Mouse (Mus musculus) heart, adult 11 months (tissue): ENCODE measurements around the gene Nasp.
"Not testable (repeated sequence)": the region's sequence is repeated elsewhere in the genome, so short reads cannot be mapped to it uniquely, and the experiment has no call there.

Source experiments
- DNase-seq: peaks from one replicate; pipeline ENCODE4 v3.0.0; 2022

Gene Nasp

DNA sequence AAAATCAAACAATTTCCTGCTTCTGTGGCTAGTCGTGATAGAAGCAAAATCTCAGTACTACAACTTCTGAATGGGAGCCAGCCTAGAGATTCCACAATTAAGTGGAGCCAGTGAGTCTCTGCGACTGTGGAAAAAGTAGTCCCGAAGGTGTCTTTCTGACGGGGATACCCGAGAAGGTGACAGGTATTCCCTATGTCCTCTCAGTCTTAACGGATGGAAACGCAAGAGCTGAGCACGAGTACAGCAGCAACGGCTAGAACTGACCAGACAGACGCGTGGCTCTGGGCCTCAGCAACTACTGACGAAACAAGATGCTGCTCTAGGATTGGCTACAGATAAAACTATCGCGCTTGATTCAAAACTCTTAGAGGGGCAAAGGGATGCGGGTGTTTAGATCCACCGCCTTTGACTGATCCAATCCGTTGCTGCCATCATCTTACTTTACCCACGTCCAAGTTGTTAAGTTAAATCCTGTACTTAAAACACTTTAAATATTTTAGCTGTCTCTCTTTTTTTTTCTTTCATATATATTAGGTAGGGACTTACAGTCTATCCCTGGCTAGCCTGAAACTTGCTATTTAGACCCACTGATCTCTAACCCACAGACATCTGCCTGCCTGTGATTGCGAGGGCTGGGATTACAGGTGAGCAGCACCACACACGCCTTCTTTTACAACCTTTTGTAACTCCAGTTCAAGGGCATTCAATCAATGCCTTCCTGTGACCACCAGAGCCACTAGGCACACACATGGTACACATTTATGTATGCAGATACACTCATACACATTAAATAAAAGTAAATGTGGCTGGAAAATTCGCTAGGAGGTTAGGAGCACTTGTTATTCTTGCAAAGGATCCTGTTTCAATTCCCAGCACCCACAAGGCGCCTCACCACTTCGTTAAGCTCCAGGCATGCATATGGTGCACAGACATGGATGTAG, at the start of gene Nasp:
Nasp (minus strand) TSS at position 220 of the 941 bp plus-strand sequence.
- peak; percentile 99 for DNase-seq

DNA sequence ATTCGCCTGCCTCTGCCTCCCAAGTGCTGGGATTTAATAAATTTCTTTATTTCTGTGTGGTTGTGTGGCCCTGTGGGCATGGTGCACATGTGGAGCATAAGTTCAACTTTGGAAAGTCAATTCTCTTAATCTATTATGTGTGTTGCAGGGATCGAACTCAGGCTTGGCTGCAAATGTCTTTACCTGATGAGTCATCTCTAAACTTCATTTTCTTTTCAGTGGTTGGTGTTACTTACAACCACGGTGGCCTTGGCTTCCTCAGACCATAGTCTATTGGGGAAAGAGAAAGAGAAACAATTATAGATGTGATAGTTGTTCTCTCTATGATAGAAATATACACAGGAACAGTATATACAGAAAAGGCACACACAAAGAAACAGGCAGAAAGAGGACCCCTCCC, 48.3 kb upstream of the Nasp start:
- DNase-seq: peak; percentile 37

DNA sequence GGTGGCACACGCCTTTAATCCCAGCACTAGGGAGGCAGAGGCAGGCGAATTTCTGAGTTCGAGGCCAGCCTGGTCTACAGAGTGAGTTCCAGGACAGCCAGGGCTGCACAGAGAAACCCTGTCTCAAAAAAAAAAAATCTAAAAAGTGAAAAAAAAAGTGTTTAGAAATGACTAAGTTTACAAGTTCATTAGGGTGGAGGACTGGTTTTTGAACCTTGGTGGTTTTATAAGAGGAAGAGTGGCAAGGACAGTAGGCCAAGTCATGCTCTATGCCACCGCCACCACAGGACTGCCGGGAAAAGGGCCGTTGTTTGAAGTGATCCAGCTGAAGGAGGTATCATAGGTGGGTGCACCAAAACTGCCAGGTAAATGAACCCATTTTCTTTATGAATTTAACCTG, 47.0 kb upstream of the Nasp start:
- peak; percentile 31 for DNase-seq

DNA sequence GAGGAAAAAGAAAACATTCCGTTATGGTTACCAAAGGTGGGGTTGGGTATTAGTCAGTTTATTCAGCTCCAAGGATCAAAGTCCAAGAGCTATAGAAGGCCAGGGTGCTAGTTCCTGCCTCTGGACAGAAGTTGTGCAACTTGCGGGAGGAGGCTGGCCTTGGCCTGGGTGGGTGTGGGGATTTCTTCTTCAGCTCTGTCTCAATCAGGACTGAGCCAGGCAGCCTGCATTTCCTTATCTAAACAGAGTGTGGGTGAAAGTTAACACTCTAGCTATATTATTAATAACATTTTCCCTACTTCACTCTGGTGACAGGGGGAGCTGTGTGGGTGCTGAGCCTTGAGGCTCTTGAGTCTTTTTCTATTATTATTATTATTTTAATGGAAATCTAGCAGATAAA, 45.0 kb upstream of the Nasp start:
- DNase-seq: peak; percentile 97

DNA sequence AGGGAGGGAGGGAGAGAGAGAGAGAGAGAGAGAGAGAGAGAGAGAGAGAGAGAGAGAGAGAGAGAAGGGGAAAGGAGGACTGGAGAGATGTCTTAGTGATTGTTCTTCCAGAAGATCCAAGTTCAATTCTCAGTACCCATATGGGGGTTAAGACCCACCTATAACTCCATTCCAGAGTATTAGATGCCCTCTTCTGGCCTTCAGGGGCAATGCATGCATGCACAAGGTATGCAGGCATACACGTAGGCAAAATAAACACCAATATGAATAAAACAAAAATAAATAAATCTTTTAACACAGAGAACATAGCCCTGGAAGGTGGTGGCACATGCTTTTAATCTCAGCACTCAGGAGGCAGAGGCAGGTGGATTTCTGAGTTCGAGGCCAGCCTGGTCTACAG, 41.5 kb upstream of the Nasp start:
- no peak for DNase-seq

DNA sequence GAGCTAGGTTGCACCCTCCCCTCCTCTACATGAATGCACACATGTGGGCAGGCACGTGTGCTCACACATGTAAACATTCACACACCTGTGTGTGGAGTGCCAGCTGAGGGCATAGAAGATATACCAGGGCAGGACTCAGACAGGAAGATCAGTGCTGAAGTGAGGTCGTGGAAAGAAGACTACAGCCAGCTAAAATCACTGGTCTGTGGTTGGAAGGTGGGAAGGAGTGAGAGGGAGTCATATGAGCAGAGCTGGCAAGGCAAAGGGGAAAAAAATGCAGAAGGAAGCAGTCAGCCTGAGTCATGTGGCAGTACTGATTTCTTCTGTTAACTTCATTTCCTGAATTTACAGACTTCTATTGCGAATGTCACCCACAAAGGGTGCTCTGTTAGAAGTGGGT, 40.4 kb upstream of the Nasp start:
- DNase-seq: peak; percentile 96

DNA sequence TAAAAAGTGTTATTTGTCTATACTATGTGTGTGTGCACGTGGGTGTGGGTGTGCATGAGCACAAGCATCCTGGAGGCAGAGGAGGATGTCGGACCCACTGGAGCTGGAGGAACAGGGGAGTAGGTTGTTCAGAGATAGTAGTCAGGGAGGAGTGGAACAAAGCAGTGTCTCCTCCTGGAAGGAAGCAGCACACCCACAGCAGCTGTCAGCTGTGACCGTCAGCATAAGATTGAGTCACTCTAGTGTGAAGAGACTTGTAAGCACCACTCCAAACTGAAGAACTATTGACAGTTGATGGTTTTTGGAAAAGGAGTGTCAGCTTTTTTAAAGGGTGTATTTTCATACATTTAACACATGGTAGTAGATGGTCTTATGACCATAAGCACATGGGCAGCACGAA, 38.9 kb upstream of the Nasp start:
- peak; percentile 89 for DNase-seq

DNA sequence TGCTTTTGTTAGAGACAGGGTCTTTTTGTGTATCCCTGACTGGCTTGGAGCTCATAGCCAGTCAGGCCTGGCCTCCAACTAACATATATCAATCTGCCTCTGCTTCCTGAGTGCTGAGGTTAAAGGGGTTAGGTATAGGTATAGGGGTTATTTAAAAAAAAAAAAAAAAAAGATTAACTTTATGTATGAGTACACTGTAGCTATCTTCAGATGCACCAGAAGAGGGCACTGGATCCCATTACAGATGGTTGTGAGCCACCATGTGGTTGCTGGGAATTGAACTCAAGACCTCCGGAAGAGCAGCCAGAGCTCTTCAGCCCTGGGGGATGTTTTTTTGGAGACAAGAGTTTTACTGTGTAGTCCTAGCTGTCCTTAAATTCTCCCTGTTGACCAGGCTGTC, 34.3 kb upstream of the Nasp start:
- DNase-seq: no peak

DNA sequence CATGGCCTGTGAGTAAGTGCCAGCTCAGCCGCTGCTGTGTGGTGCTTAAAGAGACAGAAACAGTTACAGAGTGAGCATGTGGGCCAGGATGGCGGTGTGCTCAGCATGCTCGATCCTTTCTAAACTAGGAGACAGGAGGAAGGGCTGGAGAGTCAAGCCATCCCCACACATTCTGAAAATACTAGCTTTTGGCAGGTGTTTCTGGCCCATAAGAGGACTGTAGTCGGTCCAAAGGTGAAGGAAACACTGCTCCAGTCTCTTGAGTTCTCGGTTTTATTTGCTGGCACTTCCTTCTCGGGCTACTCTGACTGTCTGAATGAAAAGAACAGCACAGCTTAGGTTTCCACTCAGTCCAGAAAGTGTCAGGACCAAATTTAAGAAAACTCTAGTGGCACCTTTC, 33.1 kb upstream of the Nasp start:
- no peak for DNase-seq

DNA sequence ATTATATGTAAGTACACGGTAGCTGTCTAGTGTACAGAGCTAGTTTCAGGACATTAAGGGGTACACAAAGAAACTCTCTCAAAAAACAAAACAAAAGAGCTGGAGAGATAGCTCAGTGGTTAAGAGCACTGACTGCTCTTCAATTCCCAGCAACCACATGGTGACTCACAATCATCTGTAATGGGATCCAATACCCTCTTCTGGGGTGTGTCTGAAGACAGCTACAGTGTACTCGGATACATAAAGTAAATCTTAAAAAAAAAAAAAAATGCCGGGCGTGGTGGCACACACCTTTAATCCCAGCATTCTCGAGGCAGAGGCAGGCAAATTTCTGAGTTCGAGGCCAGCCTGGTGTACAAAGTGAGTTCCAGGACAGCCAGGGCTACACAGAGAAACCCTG, 32.2 kb upstream of the Nasp start:
- DNase-seq: not testable (repeated sequence)

DNA sequence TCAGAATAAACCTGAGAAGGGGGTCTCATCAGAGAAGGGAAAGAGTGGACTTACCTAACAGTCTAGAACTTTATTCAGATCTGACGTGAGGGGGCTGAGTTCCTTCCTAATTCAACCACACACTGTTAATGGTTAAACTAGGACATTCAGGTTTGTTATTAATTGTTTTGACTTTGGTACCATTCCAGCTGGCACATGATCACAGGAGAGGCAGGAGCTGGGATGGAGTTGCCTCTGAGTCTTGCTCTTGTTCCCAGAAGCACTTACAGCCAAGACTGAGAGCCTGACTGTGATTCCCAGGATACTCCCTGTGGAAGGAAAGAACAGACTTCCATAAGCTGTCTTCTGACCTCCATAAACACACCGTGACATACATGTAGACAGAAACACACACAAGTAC, 31.7 kb upstream of the Nasp start:
- DNase-seq: no peak

DNA sequence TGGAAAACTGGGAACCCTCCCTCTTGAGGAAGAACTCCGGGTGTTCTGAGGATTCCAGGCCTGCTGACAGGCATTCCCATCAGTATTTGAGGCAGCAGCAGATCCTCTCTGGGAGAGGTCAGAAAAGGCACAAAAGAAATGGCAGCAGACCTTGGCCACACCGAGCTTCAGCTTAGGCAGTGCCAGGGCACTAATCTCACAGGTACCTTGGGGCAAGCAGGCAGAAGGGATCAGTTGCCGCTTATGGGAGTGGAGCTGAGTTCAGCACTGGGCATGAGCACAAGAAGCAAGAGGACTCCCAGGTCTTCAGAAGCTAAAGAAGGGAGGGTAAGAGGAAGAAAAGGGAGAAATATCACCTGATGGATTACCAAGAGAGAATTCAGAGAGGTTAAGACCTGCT, 30.2 kb upstream of the Nasp start:
- DNase-seq: no peak

DNA sequence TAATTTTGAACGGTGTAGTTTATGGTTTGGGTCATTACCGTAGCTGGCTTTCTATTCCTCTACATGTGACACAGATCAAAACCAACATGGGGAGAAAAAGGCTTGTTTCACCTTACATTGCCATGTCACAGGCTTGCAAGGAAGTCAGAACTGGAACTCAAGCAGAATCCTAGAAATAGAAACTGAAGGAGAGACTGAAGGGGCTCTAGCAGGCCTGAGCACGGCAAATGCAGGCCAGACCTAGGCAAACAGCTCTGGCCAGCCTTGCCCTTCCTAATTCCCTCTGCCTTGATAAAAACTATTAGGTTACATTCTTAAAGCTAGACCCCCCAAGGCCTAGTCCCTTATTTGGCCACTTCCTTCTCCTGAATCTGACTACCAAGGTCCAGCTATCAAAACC, 27.9 kb upstream of the Nasp start:
- no peak for DNase-seq

DNA sequence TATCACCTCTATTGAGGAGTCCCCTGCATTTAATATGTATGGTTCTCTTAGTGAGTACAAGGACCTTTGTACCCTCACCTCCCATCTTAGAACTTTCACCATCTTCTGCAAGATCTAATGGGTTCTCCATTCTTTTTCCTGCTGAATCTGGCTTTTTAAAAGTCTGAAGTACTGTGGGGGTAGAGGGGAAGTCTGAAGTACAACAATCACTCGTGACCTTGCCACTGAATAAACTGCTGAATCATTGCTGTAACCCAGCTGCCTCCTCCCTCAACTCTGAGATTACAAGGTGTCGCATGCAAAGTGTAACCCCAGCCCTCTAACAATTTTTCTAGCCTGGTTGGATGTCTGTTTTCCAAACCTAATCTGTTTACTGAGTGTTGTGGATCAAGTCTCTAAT, 27.4 kb upstream of the Nasp start:
- peak; percentile 92 for DNase-seq

DNA sequence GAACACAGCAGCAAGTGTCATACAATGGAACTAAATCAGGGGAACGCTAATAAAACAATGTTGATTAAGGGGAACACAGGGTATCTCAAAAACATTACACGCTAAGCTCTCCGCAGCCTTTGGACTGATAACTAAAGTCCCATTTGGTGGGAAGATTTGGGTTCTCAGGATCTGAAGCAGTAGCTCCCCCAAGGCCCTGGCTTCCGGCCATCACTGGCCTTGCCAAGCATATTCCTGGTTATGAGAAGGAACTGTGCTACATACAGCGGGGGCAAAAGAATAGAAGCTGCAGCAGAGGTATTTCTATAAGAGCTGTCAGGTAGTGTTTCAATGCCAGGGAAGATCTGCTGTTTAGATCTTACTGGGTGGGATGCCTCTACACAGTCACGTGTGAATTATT, 25.5 kb upstream of the Nasp start:
- DNase-seq: no peak

DNA sequence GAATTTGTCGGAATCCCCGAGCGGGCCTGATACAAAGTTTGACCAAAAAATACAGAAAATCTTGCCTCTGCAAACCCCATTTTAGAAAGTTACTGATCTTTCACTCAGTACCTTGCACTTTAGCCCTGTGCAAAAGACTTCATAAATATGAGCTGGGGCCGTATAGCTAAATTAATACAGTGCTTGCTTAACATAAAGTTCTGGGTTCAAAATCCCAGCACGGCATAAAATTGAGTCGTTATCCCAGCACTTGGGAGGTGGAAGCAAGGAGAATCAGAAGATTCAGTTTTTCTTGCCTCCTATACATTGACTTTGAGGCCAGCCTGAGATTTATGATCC, 24.0 kb upstream of the Nasp start:
- no peak for DNase-seq

DNA sequence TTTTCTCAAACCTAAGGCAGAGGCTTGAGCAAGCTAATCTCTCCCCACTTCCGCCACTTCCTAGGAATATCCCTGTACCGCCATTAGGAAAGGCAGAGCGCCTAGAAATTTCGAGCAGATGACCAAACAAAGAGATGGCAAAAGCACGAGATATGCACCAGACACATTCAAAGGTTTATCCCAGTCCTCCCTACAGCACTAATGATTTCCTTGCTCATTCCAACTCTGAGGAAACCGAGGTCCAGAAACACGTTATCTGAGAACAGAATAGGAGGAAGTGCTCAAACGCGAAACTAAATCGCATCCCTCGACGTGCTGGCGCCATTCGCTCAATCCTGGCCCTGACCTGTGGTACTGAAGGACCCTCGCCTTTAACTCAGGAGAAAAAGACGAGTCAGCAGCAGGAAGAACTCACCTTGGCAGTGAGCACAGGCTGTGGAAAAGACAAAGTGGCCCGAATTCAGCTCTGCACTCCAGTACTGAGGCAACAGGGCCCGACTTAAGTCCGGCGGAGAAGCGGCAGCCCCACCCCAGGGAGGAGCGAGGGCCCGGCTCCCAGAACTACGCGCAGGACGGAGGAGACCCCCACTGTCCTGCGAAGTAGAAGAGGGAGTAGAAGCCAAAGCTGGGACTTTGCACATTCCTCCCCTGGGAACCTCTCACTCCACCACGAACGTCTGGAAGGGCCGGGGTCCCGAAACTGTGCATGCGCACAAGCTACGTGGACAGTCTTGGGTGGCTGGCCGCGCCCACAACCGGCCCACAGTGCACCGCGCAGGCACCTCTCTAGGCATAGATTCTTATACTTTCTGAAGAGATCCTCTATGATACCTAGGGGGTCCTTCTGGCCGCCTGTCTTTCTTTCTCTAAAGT, 23.4 kb upstream of the Nasp start, which contains the start of gene Akr1a1:
Akr1a1 (minus strand) TSS at position 757 of the 873 bp plus-strand sequence.
- DNase-seq: peak; percentile 100

DNA sequence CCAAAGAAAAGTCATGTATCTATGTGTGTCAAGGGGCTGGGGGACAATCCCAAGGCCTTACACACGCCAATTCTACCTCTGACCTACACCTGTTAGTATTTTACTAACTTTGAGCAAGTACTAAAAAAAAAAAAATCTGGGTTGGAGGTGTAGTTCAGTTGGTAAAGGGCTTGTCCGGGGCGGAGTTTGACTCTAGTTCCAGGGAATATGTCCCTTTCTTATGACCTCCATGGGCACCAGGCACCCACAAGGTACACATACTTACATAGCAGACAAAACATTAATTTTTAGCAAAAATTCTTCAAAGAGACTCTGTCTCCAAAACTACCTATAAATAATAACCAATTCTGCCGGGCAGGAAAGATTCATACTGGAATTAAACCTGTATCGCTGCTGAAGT, 22.6 kb upstream of the Nasp start:
- DNase-seq: no peak

DNA sequence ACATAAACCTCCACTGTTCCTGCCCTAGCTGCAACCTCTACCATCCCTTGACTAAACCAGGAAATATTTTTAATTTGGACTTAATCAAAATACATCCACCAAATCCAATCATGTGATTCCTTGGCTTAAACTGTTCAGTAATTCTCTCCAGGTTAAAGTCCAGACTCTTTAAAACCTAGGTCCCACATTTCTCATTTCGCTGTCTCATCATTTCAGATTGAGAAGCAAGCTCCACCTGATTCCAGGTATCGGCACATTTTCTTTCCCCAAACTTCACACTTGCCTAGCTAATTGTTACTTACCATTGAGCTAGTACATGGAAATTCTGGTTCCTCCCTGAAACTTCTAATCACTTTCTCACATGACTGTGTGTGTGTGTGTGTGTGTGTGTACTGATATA, 21.7 kb upstream of the Nasp start:
- DNase-seq: no peak

DNA sequence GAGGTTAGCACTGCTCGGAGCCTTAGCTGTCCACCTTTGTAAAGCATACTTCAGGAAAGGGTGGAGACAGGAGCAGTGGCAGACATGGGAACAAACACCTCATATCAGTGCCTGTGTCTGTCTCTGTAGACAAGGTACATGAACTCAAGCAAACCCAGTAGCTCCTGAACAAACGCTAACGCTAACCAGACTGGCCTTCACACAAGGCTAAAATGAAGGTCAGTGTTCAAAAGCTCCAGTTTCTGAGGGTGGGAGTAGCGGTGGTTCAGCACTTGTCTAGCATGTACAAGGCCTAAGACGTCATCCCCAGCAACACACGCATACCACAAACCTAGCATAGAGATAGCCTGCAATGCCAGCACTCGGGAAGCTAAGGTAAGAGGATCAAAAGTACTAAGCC, 17.9 kb upstream of the Nasp start:
- no peak for DNase-seq

DNA sequence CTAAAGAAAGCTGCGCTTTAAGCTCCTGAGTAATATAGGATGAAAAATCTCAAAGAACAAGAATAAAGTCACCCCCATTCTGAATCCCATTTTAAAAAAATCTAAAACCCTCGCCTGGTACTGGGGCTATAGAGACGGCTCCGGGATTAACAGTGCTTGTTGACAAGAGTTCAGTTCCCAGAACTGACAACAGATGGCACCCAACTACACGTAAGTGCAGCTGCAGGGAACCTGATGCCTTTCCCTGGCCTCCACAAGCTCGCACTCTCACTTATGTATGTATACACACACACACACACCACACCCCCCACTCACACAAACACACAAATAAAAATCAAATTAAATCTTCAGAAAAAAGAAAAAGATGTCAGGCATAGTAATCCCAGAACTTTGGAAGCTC, 16.6 kb upstream of the Nasp start:
- DNase-seq: no peak

DNA sequence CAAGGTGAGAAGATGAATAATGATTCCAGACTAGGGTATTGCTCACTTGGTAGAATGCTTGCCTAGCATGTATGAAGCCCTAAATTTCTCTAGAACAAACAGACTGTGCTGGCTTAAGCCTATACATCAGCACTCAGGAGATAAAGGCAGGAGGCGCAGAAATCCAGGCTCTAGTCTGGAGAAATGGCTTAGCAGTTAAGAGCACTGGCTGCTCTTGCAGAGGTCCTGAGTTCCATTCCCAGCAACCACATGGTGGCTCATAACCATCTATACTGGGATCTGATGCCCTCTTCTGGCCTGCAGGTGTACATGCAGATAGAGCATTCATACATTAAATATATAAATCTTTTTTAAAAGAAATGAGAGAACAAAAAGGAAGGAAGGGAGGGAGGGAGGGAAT, 14.3 kb upstream of the Nasp start:
- DNase-seq: no peak

DNA sequence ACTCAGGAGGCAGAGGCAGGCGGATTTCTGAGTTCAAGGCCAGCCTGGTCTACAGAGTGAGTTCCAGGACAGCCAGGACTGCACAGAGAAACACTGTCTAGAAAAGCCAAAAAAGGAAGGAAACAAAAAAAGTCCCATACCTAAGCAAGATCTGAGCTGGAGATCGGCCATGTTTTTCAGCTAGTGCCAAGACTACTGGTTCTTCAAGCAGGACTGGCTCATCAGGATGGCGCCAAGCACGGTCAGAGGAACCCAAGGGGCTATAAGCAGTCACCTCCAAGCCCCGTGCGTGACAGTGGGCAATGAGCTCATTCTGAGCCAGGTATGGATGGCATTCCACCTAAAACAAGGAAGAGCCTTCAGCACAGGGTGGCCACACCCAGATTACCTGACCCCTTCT, 11.1 kb upstream of the Nasp start:
- DNase-seq: peak; percentile 85

DNA sequence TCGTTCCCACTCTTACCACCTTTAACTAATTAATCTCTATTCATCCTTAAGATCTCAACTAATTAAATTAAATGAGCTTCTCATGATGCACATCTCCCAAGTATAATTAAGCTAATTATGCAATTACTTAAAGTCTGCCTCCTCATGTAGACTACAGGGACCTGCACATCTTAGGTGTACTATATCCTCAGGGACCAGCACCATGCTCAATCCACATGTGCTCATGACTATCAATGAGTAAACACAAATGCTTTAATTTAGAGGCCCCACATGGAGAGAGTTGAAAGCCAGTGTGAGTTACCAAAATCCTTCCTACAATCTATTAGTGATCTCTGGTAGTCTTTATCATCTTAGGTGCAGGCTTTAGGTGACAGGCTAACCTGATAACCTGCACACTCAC, 7.5 kb upstream of the Nasp start:
- peak; percentile 34 for DNase-seq
